Mouse (Mus musculus) spleen, adult 2 months (tissue): Measurements from ENCODE around the gene Itga2b. TPM values are rescaled to one million over a fixed set of nuclear protein-coding genes. Genes with fewer than 3 reads are reported as not detected.
A peak's percentile ranks its signal among the peaks of the same experiment; 100 is the strongest.

Experiments
- DNase-seq, 2 experiments: peaks; one replicate each; pipeline versions ENCODE4 v3.0.0 to v3.0.0-alpha.2; 2012 to 2021; ENCODE audit warnings: low spot score in 2 of 2, low read depth in 1 of 2
- H3K27ac ChIP-seq: fragments of 200-500 bp; 2 replicates; pipeline ENCODE4 v1.5.1; 2012; ENCODE audit warnings: low read length, inconsistent platforms; ENCODE audit not compliant: insufficient read depth
- H3K27me3 ChIP-seq: fragments of 200-500 bp; 2 replicates; pipeline ENCODE4 v1.6.1; 2012; ENCODE audit warnings: mild to moderate bottlenecking, moderate library complexity, low read length, inconsistent platforms; ENCODE audit not compliant: control insufficient read depth, insufficient read depth
- H3K36me3 ChIP-seq: fragments of 200-500 bp; 2 replicates; pipeline ENCODE4 v1.6.1; 2012; ENCODE audit warnings: mild to moderate bottlenecking, low read length, inconsistent platforms; ENCODE audit not compliant: control insufficient read depth, insufficient read depth
- H3K4me1 ChIP-seq: fragments of 200-500 bp; 2 replicates; pipeline ENCODE4 v1.6.1; 2011; ENCODE audit warnings: inconsistent platforms; ENCODE audit not compliant: control insufficient read depth, insufficient read depth, insufficient read length
- H3K4me3 ChIP-seq: fragments of 200-500 bp; 2 replicates; pipeline ENCODE4 v1.5.1; 2011; ENCODE audit warnings: mild to moderate bottlenecking, inconsistent platforms; ENCODE audit not compliant: insufficient read depth, insufficient read length; ENCODE audit errors: extremely low read depth
- CTCF ChIP-seq: fragments of 200-500 bp; IDR thresholded peaks from 2 replicates; pipeline ENCODE4 v1.5.1; 2011; ENCODE audit warnings: mild to moderate bottlenecking, inconsistent platforms; ENCODE audit not compliant: insufficient read depth, insufficient read length, insufficient replicate concordance; ENCODE audit errors: extremely low read depth
- POLR2A ChIP-seq: fragments of 200-500 bp; IDR thresholded peaks from 2 replicates; pipeline ENCODE4 v1.6.1; 2011; ENCODE audit warnings: low read depth, low read length, inconsistent platforms
- WGBS: fragments of 180-500 bp; shearing (Covaris S2); methylation state at CpG from one replicate; pipeline ENCODE4 v1.1.7; 2018; 5-methylcytosine and 5-hydroxymethylcytosine counted together
- polyA plus RNA-seq: library from polyadenylated mRNA; depleted of rRNA; stranded (reverse); fragments of >200 nt; gene quantifications from 2 replicates; pipeline ENCODE4 v1.2.3, GENCODE M21; 2012

Gene Itga2b
- polyA plus RNA-seq, 1 experiment, result 60.8 TPM

- DNase-seq, result no peak
- H3K4me1 ChIP-seq, result peaks cover 6% of the 10 kb centered on the region; the same call in 1 of the 2 replicates
- H3K27me3 ChIP-seq, result peaks cover 19% of the 10 kb centered on the region
- WGBS, result 3% methylated on average over 45 of the region's 49 CpGs
- no peak overlapping the region for H3K27ac ChIP-seq
- no peaks in the 10 kb centered on the region for H3K36me3 ChIP-seq
- H3K4me3 ChIP-seq, result peak overlapping the region; percentile 54
- TF ChIP-seq CTCF, result no peak
- no peak for TF ChIP-seq POLR2A
Measured at GRCm38 (mm10) chr11:102446581-102447461, 23.1 kb downstream of the Itga2b start.

DNA sequence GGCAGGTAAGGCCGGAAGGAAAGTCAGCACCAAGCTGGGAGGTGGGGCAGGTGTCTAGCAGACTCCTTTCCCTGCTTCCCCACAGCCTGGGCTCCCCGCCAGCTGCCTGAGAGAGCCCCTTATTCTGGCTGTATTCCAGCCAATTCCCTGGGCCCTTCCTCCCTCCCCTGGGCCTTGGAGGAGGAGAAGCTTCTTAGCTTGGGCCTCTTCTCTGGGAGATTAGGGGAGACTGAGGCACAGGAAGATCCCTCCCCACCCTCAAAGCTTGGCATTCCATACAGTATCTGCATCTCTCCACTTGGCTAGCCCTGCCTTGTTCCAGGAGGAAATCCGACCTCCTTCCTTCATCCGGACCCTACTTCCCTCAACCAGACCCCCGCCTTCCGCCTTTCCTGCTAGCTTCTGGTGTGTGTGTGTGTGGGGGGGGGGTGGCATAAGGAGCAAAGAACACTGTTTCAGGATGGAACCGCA lies 24.0 kb downstream of the Itga2b start:
- Histone ChIP-seq H3K36me3 (no peaks in the 10 kb centered on the region), H3K4me1 (peaks cover 6% of the 10 kb centered on the region; the same call in 1 of the 2 replicates), H3K27ac (no peak overlapping the region), H3K27me3 (peaks cover 19% of the 10 kb centered on the region), H3K4me3 (no peak overlapping the region)
- DNase-seq, result no peak
- WGBS, result 61% methylated on average over 7 of the region's 7 CpGs
- TF ChIP-seq CTCF (no peak), POLR2A (no peak)

DNA sequence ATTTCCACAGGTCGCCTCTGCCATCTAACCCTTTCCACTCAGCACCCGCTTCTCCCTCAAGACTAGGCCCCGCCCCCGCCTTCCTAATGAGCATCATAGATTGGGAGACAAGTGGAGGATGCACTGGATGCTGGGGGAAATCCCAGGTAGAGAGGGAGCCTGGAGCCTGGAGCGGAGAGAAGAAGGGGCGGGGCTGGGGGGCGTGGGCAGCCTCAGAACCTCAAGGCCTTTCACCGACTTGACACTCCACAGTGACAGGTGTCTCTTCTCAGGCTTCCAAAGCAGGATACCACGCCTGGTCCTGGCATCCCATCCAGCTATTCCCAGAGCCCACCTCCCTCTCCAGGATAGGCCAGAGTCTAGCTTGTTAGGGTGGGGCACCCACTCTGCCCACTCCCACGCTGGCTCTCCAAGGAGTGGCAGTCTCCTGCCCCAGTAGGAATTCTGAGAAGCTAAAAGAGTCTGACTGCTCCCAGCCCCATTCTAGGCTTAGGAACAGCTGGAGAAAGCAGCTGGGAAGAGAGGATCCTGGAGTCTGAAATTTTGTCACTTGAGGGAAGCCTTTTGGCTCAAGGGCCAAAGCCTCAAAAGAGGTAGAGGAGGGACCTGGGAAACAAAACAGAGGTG lies 24.5 kb downstream of the Itga2b start:
- WGBS, result 79% methylated on average over 10 of the region's 10 CpGs

GRCm38 (mm10) chr11:102444781-102445180 lies 25.1 kb downstream of the Itga2b start:
- no peak for TF ChIP-seq POLR2A
- TF ChIP-seq CTCF, result no peak
- 79% methylated on average over 6 of the region's 6 CpGs for WGBS
- H3K27ac ChIP-seq, result no peak overlapping the region
- H3K4me3 ChIP-seq, result no peak overlapping the region
- H3K36me3 ChIP-seq, result no peaks in the 10 kb centered on the region
- H3K27me3 ChIP-seq, result peaks cover 19% of the 10 kb centered on the region
- no peak for DNase-seq
- H3K4me1 ChIP-seq, result peaks cover 6% of the 10 kb centered on the region; the same call in 1 of the 2 replicates

More for the DNA sequence above, 24.5 kb downstream of the Itga2b start:
- H3K27me3 ChIP-seq, result peaks cover 19% of the 10 kb centered on the region
- H3K4me1 ChIP-seq, result peaks cover 6% of the 10 kb centered on the region; the same call in 1 of the 2 replicates
- no peaks in the 10 kb centered on the region for H3K36me3 ChIP-seq
- H3K4me3 ChIP-seq, result no peak overlapping the region
- DNase-seq, result no peak
- TF ChIP-seq POLR2A, result no peak
- no peak overlapping the region for H3K27ac ChIP-seq

- Histone ChIP-seq H3K36me3 (no peaks in the 10 kb centered on the region), H3K4me1 (peaks cover 6% of the 10 kb centered on the region; the same call in 1 of the 2 replicates), H3K4me3 (no peak overlapping the region), H3K27me3 (peaks cover 19% of the 10 kb centered on the region), H3K27ac (no peak overlapping the region)
- TF ChIP-seq POLR2A (no peak), CTCF (no peak)
- 82% methylated on average over 3 of the region's 3 CpGs for WGBS
- DNase-seq, result no peak
Measured at GRCm38 (mm10) chr11:102444321-102444720, 25.6 kb downstream of the Itga2b start.

GRCm38 (mm10) chr11:102443740-102444139 lies 26.2 kb downstream of the Itga2b start:
- Histone ChIP-seq H3K36me3 (no peaks in the 10 kb centered on the region), H3K27me3 (peaks cover 16% of the 10 kb centered on the region), H3K4me3 (no peak overlapping the region), H3K27ac (no peak overlapping the region), H3K4me1 (peaks cover 6% of the 10 kb centered on the region; the same call in 1 of the 2 replicates)
- WGBS, result 81% methylated on average over 12 of the region's 12 CpGs
- DNase-seq, result no peak
- TF ChIP-seq POLR2A, result no peak
- no peak for TF ChIP-seq CTCF
